Mouse (Mus musculus): ENCODE measurements around the gene Scn8a.

Gene Scn8a

GRCm38 (mm10) chr15:100954751-100955150 lies 85.1 kb downstream of the Scn8a start:
- no peak for DNase-seq (ENCODE audit: low read depth)

- DNase-seq (ENCODE audit: low read depth), result no peak
These were observed 91.3 kb downstream of the Scn8a start for GRCm38 (mm10) chr15:100960958-100961357.

- DNase-seq (ENCODE audit: low read depth), result no peak
These were observed 91.9 kb downstream of the Scn8a start for GRCm38 (mm10) chr15:100961561-100961960.

GRCm38 (mm10) chr15:100971443-100971842 lies 101.8 kb downstream of the Scn8a start:
- DNase-seq (ENCODE audit: low read depth), result no peak

GRCm38 (mm10) chr15:100972795-100973194 lies 103.1 kb downstream of the Scn8a start:
- DNase-seq (ENCODE audit: low read depth), result peak; percentile 58

- peak; percentile 53 for DNase-seq (ENCODE audit: low read depth)
These were observed 105.0 kb downstream of the Scn8a start for GRCm38 (mm10) chr15:100974679-100975078.

- peak; percentile 68 for DNase-seq (ENCODE audit: low read depth)
These were observed 113.9 kb downstream of the Scn8a start for GRCm38 (mm10) chr15:100983427-100984153.

- DNase-seq (ENCODE audit: low read depth), result no peak
These were observed 114.7 kb downstream of the Scn8a start for GRCm38 (mm10) chr15:100984154-100984893.

GRCm38 (mm10) chr15:100986479-100986878 lies 116.8 kb downstream of the Scn8a start:
- DNase-seq (ENCODE audit: low read depth), result no peak

- DNase-seq (ENCODE audit: low read depth), result no peak
These were observed 117.4 kb downstream of the Scn8a start for GRCm38 (mm10) chr15:100987031-100987430.

GRCm38 (mm10) chr15:100990283-100990682 lies 120.6 kb downstream of the Scn8a start:
- DNase-seq (ENCODE audit: low read depth), result no peak

GRCm38 (mm10) chr15:100997090-100997489 lies 127.4 kb downstream of the Scn8a start:
- DNase-seq (ENCODE audit: low read depth), result peak; percentile 60

- no peak for DNase-seq (ENCODE audit: low read depth)
These were observed 132.0 kb downstream of the Scn8a start for GRCm38 (mm10) chr15:101001685-101002084.

GRCm38 (mm10) chr15:101002466-101002865 lies 132.8 kb downstream of the Scn8a start:
- DNase-seq (ENCODE audit: low read depth), result no peak

- DNase-seq (ENCODE audit: low read depth), result no peak
These were observed 134.9 kb downstream of the Scn8a start for GRCm38 (mm10) chr15:101004538-101004937.

- DNase-seq (ENCODE audit: low read depth), result no peak
These were observed 136.1 kb downstream of the Scn8a start for GRCm38 (mm10) chr15:101005717-101006116.

- peak; percentile 28 for DNase-seq (ENCODE audit: low read depth)
These were observed 136.8 kb downstream of the Scn8a start for GRCm38 (mm10) chr15:101006251-101007040.

- DNase-seq (ENCODE audit: low read depth), result no peak
These were observed 137.6 kb downstream of the Scn8a start for GRCm38 (mm10) chr15:101007236-101007635.

- DNase-seq (ENCODE audit: low read depth), result no peak
These were observed 138.8 kb downstream of the Scn8a start for GRCm38 (mm10) chr15:101008386-101009010.

- DNase-seq (ENCODE audit: low read depth), result no peak
These were observed 141.7 kb downstream of the Scn8a start for GRCm38 (mm10) chr15:101011352-101011751.

- DNase-seq (ENCODE audit: low read depth), result no peak
These were observed 159.3 kb downstream of the Scn8a start for GRCm38 (mm10) chr15:101028960-101029359.

- DNase-seq (ENCODE audit: low read depth), result peak; percentile 36
These were observed 170.0 kb downstream of the Scn8a start for GRCm38 (mm10) chr15:101039651-101040050.

Measured in induced T-regulatory cell, adult 2 months (primary cell).